Mouse (Mus musculus): Measurements from ENCODE around the gene Eef1a1.

DNA sequence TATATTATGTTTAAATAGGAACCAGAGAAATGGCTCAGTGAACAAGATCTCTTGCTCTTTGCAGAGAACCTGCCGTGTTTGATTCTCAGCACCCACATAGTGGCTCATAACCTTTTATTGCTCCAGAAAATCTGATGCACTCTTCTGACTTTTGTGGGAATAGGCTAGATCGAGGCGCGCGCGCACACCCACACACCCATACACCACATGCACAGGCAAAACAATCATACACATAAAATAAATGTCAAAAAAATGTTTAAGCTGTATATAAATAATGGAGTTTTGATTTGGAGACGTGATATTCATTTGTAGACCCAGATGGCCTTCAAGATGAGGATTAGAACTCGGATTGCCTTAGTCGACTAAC, 41.4 kb downstream of the Eef1a1 start:
- no peak for TF ChIP-seq CTCF (IDR thresholded peaks at IDR 0.05)
- TF ChIP-seq POLR2A (IDR thresholded peaks at IDR 0.05; ENCODE audit: insufficient read depth, low read depth, low read length), result no peak
- TF ChIP-seq EP300 (IDR thresholded peaks at IDR 0.05; ENCODE audit: insufficient read depth, low read depth, low read length), result no peak
